Mouse (Mus musculus) layer of hippocampus, postnatal 10 days (tissue): ENCODE data around the gene Phactr1. TPM values are rescaled to one million over a fixed set of nuclear protein-coding genes. Genes with fewer than 3 reads are reported as not detected.
A peak's percentile ranks its signal among the peaks of the same experiment; 100 is the strongest.

Source experiments
- DNase-seq, 2 experiments: peaks; one replicate each; pipeline ENCODE4 v3.0.0; 2021; ENCODE audit warnings: low spot score in 2 of 2
- total RNA-seq, 2 experiments: library from RNA; stranded (reverse); gene quantifications; 2 replicates each; pipeline ENCODE4 v1.2.3; 2021

The Phactr1 gene
- total RNA-seq, 2 experiments from 2014 or later: 222 to 228 TPM

GRCm38 (mm10) chr13:42853900-42854595 lies 173.6 kb downstream of the Phactr1 start:
- DNase-seq: no peak

GRCm38 (mm10) chr13:42866162-42866941 lies 185.9 kb downstream of the Phactr1 start:
- DNase-seq: peak; percentile 68 to 73

GRCm38 (mm10) chr13:42867026-42867425 lies 186.6 kb downstream of the Phactr1 start:
- peak; percentile 17 to 36 for DNase-seq

GRCm38 (mm10) chr13:42872125-42872524 lies 191.7 kb downstream of the Phactr1 start:
- no peak for DNase-seq

- no peak for DNase-seq
Observed at GRCm38 (mm10) chr13:42878346-42878745, 197.9 kb downstream of the Phactr1 start.

- DNase-seq: no peak
Observed at GRCm38 (mm10) chr13:42884033-42884724, 203.8 kb downstream of the Phactr1 start.

- no peak for DNase-seq
Observed at GRCm38 (mm10) chr13:42884725-42885115, 204.3 kb downstream of the Phactr1 start.

- no peak for DNase-seq
Observed at GRCm38 (mm10) chr13:42887701-42888100, 207.3 kb downstream of the Phactr1 start.

GRCm38 (mm10) chr13:42889516-42890474 lies 209.4 kb downstream of the Phactr1 start:
- DNase-seq: no peak

- DNase-seq: no peak
Observed at GRCm38 (mm10) chr13:42890651-42891050, 210.2 kb downstream of the Phactr1 start.

- no peak for DNase-seq
Observed at GRCm38 (mm10) chr13:42894016-42894415, 213.6 kb downstream of the Phactr1 start.

GRCm38 (mm10) chr13:42894598-42894997 lies 214.2 kb downstream of the Phactr1 start:
- no peak for DNase-seq

- no peak for DNase-seq
Observed at GRCm38 (mm10) chr13:42895980-42896379, 215.6 kb downstream of the Phactr1 start.

GRCm38 (mm10) chr13:42899611-42900010 lies 219.2 kb downstream of the Phactr1 start:
- DNase-seq: no peak

GRCm38 (mm10) chr13:42901837-42902236 lies 221.4 kb downstream of the Phactr1 start:
- DNase-seq: no peak

GRCm38 (mm10) chr13:42902859-42903258 lies 222.4 kb downstream of the Phactr1 start:
- DNase-seq: no peak

GRCm38 (mm10) chr13:42905818-42906217 lies 225.4 kb downstream of the Phactr1 start:
- no peak for DNase-seq

GRCm38 (mm10) chr13:42906990-42907389 lies 226.6 kb downstream of the Phactr1 start:
- DNase-seq: no peak

GRCm38 (mm10) chr13:42915081-42915480 lies 234.7 kb downstream of the Phactr1 start:
- DNase-seq: no peak

GRCm38 (mm10) chr13:42915851-42916193 lies 235.4 kb downstream of the Phactr1 start:
- no peak for DNase-seq
